Mouse (Mus musculus) liver, embryonic 11.5 days (tissue): ENCODE measurements around the gene Tmem8b. TPM values are rescaled to one million over a fixed set of nuclear protein-coding genes. Genes with fewer than 3 reads are reported as not detected.
A peak's percentile ranks its signal among the peaks of the same experiment; 100 is the strongest.

Source experiments
- ATAC-seq: fragments of 200-750 bp; cut with Nextera tagmentation; replicated peaks from 2 replicates; pipeline ENCODE4 v1.8.0; 2017; ENCODE audit warnings: moderate number of reproducible peaks, mild to moderate bottlenecking, moderate TSS enrichment, moderate library complexity; ENCODE audit not compliant: low FRiP score
- DNase-seq: peaks from one replicate; pipeline ENCODE4 v3.0.0-alpha.2; 2017; ENCODE audit warnings: low spot score
- H3K27ac ChIP-seq: fragments of 300-500 bp; sonication (generic); 2 replicates; pipeline ENCODE4 v1.5.1; 2014; ENCODE audit warnings: mild to moderate bottlenecking, low read depth, low read length, control low read depth
- H3K27me3 ChIP-seq: fragments of 300-500 bp; sonication (generic); replicated peaks from 2 replicates; pipeline ENCODE4 v1.6.1; 2014; ENCODE audit warnings: low read length, mixed read lengths; ENCODE audit not compliant: control insufficient read depth, insufficient read depth
- H3K36me3 ChIP-seq: fragments of 300-500 bp; sonication (generic); 2 replicates; pipeline ENCODE4 v1.6.1; 2014; ENCODE audit warnings: mild to moderate bottlenecking, low read length, moderate library complexity, mixed read lengths; ENCODE audit not compliant: control insufficient read depth, insufficient read depth
- H3K4me1 ChIP-seq: fragments of 300-500 bp; sonication (generic); replicated peaks from 2 replicates; pipeline ENCODE4 v1.6.1; 2014; ENCODE audit warnings: low read length, mixed read lengths; ENCODE audit not compliant: control insufficient read depth, insufficient read depth
- H3K4me2 ChIP-seq: fragments of 300-500 bp; sonication (generic); 2 replicates; pipeline ENCODE4 v1.6.1; 2014; ENCODE audit warnings: mild to moderate bottlenecking, control low read depth, moderate library complexity
- H3K4me3 ChIP-seq: fragments of 300-500 bp; sonication (generic); 2 replicates; pipeline ENCODE4 v1.5.1; 2014; ENCODE audit warnings: low read depth, low read length, control low read depth
- H3K9ac ChIP-seq: fragments of 300-500 bp; sonication (generic); 2 replicates; pipeline ENCODE4 v1.6.1; 2014; ENCODE audit warnings: low read depth, low read length, control low read depth
- H3K9me3 ChIP-seq: fragments of 300-500 bp; sonication (generic); 2 replicates; pipeline ENCODE4 v1.6.1; 2016; ENCODE audit warnings: low read length, inconsistent platforms, mixed read lengths; ENCODE audit not compliant: control insufficient read depth
- WGBS: fragments of 180-500 bp; shearing (Covaris S2); extraction: QIAGEN DNeasy Blood & Tissue Kit; methylation state at CpG from one replicate; pipeline ENCODE4 v1.1.7; 2014; 5-methylcytosine and 5-hydroxymethylcytosine counted together
- polyA plus RNA-seq: library from polyadenylated mRNA; unstranded; fragments of >200 nt; fragmentation: Nextera tagmentation; extraction: Ambion mirVana; gene quantifications from 2 replicates; pipeline ENCODE4 v1.2.1, GENCODE M21; 2014

Tmem8b gene
- polyA plus RNA-seq, 1 experiment from 2014 or later: 1.1 TPM

- no peaks in the 10 kb centered on the region for H3K27me3 ChIP-seq
- WGBS: 72% methylated on average over 5 of the region's 5 CpGs
- H3K4me3 ChIP-seq: no peak overlapping the region
- H3K4me1 ChIP-seq: peaks cover 1% of the 10 kb centered on the region
- DNase-seq (no peak), ATAC-seq (no peak)
- no peak overlapping the region for H3K27ac ChIP-seq
- no peaks in the 10 kb centered on the region for H3K36me3 ChIP-seq
- H3K9me3 ChIP-seq: no peaks in the 10 kb centered on the region
- no peak overlapping the region for H3K9ac ChIP-seq
- H3K4me2 ChIP-seq: no peak overlapping the region
These were observed 6.2 kb downstream of the Tmem8b start for GRCm38 (mm10) chr4:43674974-43675373.

- no peak for ATAC-seq
- no peaks in the 10 kb centered on the region for H3K36me3 ChIP-seq
- H3K4me3 ChIP-seq: no peak overlapping the region
- H3K27me3 ChIP-seq: no peaks in the 10 kb centered on the region
- 66% methylated on average over 4 of the region's 4 CpGs for WGBS
- DNase-seq: no peak
- H3K4me2 ChIP-seq: no peak overlapping the region
- no peaks in the 10 kb centered on the region; the same call in 1 of the 2 replicates for H3K4me1 ChIP-seq
- H3K27ac ChIP-seq: no peak overlapping the region
- no peak overlapping the region for H3K9ac ChIP-seq
- H3K9me3 ChIP-seq: no peaks in the 10 kb centered on the region
These were observed 6.8 kb downstream of the Tmem8b start for GRCm38 (mm10) chr4:43675608-43676007.

GRCm38 (mm10) chr4:43678541-43678940, 9.8 kb downstream of the Tmem8b start:
- Histone ChIP-seq H3K27ac (no peak overlapping the region), H3K4me2 (no peak overlapping the region), H3K36me3 (no peaks in the 10 kb centered on the region), H3K9ac (no peak overlapping the region), H3K4me1 (no peaks in the 10 kb centered on the region), H3K9me3 (no peaks in the 10 kb centered on the region), H3K27me3 (no peaks in the 10 kb centered on the region), H3K4me3 (no peak overlapping the region)
- 88% methylated on average over 6 of the region's 6 CpGs for WGBS
- DNase-seq (no peak), ATAC-seq (no peak)

- no peaks in the 10 kb centered on the region for H3K4me1 ChIP-seq
- ATAC-seq: no peak
- no peak overlapping the region for H3K9ac ChIP-seq
- no peaks in the 10 kb centered on the region for H3K36me3 ChIP-seq
- H3K4me3 ChIP-seq: no peak overlapping the region
- H3K4me2 ChIP-seq: no peak overlapping the region
- H3K27me3 ChIP-seq: no peaks in the 10 kb centered on the region
- whole genome bisulfite sequencing: 79% methylated on average over 7 of the region's 7 CpGs
- no peak overlapping the region for H3K27ac ChIP-seq
- no peaks in the 10 kb centered on the region for H3K9me3 ChIP-seq
- DNase-seq: no peak
These were observed 10.8 kb downstream of the Tmem8b start for GRCm38 (mm10) chr4:43679416-43680043.

GRCm38 (mm10) chr4:43690021-43690420, 21.2 kb downstream of the Tmem8b start:
- 90% methylated on average over 17 of the region's 17 CpGs for WGBS
- Histone ChIP-seq H3K27ac (no peak overlapping the region), H3K9ac (no peak overlapping the region)

GRCm38 (mm10) chr4:43691026-43691425, 22.3 kb downstream of the Tmem8b start:
- Histone ChIP-seq H3K9me3 (no peaks in the 10 kb centered on the region), H3K27ac (no peak overlapping the region), H3K36me3 (no peaks in the 10 kb centered on the region), H3K4me2 (no peak overlapping the region), H3K4me1 (peaks cover 22% of the 10 kb centered on the region), H3K27me3 (no peaks in the 10 kb centered on the region), H3K4me3 (no peak overlapping the region), H3K9ac (no peak overlapping the region)
- DNase-seq: no peak
- WGBS: 73% methylated on average over 5 of the region's 5 CpGs
- ATAC-seq: no peak

More at GRCm38 (mm10) chr4:43690021-43690420, 21.2 kb downstream of the Tmem8b start:
- Histone ChIP-seq H3K36me3 (no peaks in the 10 kb centered on the region), H3K27me3 (no peaks in the 10 kb centered on the region), H3K4me2 (no peak overlapping the region), H3K4me3 (no peak overlapping the region), H3K9me3 (no peaks in the 10 kb centered on the region), H3K4me1 (peaks cover 14% of the 10 kb centered on the region)
- ATAC-seq (no peak), DNase-seq (no peak)

- Histone ChIP-seq H3K36me3 (no peaks in the 10 kb centered on the region), H3K9me3 (no peaks in the 10 kb centered on the region), H3K4me3 (no peak overlapping the region), H3K9ac (no peak overlapping the region), H3K27ac (no peak overlapping the region), H3K27me3 (peaks cover 2% of the 10 kb centered on the region; the same call in 1 of the 2 replicates), H3K4me2 (no peak overlapping the region), H3K4me1 (peaks cover 22% of the 10 kb centered on the region)
- DNase-seq (no peak), ATAC-seq (peak; percentile 54; the same call in 1 of the 2 replicates)
- 29% methylated on average over 5 of the region's 5 CpGs for WGBS
These were observed 25.1 kb downstream of the Tmem8b start for GRCm38 (mm10) chr4:43693806-43694241.

GRCm38 (mm10) chr4:43694439-43695248, 25.9 kb downstream of the Tmem8b start:
- no peaks in the 10 kb centered on the region for H3K36me3 ChIP-seq
- H3K4me1 ChIP-seq: peaks cover 22% of the 10 kb centered on the region
- H3K9ac ChIP-seq: no peak overlapping the region
- 50% methylated on average over 1 of the region's 1 CpGs for WGBS
- no peak overlapping the region for H3K4me3 ChIP-seq
- DNase-seq (no peak), ATAC-seq (peak; percentile 61)
- H3K27me3 ChIP-seq: peaks cover 2% of the 10 kb centered on the region; the same call in 1 of the 2 replicates
- no peak overlapping the region for H3K4me2 ChIP-seq
- H3K9me3 ChIP-seq: no peaks in the 10 kb centered on the region
- no peak overlapping the region for H3K27ac ChIP-seq
